ENCODE assay signal across 9 mouse cellular contexts in genomic region chr1:185229406-185230201, GRCm38 (mm10). TPM values are rescaled to one million over a fixed set of nuclear protein-coding genes. Genes with fewer than 3 reads are reported as not detected.
A peak's percentile ranks its signal among the peaks of the same experiment; 100 is the strongest.
DNase-seq lines count a peak whose midpoint lies in the region; ATAC-seq and TF ChIP-seq lines count a peak whose summit lies in the region.
"Had no signal": no experiment of that assay in that cellular context is flagged by ENCODE, and none has a peak within 500 bp of the region (broad histone marks: within the 10 kb centered on the region; RNA-seq: fewer than 3 reads in every experiment).

No protein-coding gene starts in this region.

- WGBS in kidney, postnatal 0 days = 52% methylated on average over 7 of the region's 7 CpGs
- WGBS in embryonic facial prominence, embryonic 15.5 days = 40% methylated on average over 7 of the region's 7 CpGs
- WGBS in intestine, embryonic 16.5 days = 30% methylated on average over 7 of the region's 7 CpGs
- 71% methylated on average over 7 of the region's 7 CpGs for WGBS in forebrain, embryonic 15.5 days

- ATAC-seq in kidney, postnatal 0 days (replicated peaks; ENCODE audit: low FRiP score, low read depth) = no peak; the same call in 1 of the 2 replicates
- ATAC-seq in embryonic facial prominence, embryonic 15.5 days (ENCODE audit: insufficient number of reproducible peaks, low FRiP score, low TSS enrichment, low read depth) = peak; percentile 43; the same call in 1 of the 2 replicates
- ATAC-seq in intestine, embryonic 16.5 days = peak; percentile 97
- peak; percentile 88 for ATAC-seq in megakaryocyte progenitor cell, adult 5-6 weeks (replicated peaks; ENCODE audit: poor library complexity)
- no peak for ATAC-seq in forebrain, embryonic 15.5 days (replicated peaks)

- DNase-seq in kidney, postnatal 0 days (ENCODE audit: low spot score) = no peak
- DNase-seq in kidney, adult 8-10 months = no peak
- peak; percentile 73 for DNase-seq in Muller cell, postnatal 12 days (ENCODE audit: inconsistent ontology term)
- no peak for DNase-seq in ovary, postnatal 36 days (ENCODE audit: low spot score)

- H3K4me1 ChIP-seq in kidney, postnatal 0 days (replicated peaks; ENCODE audit: insufficient read depth, low read length) = no peaks in the 10 kb centered on the region
- peaks cover 10% of the 10 kb centered on the region for H3K4me1 ChIP-seq in embryonic facial prominence, embryonic 15.5 days
- H3K4me1 ChIP-seq in intestine, embryonic 16.5 days (ENCODE audit: control insufficient read depth, insufficient read depth, low read length) = peaks cover 16% of the 10 kb centered on the region
- no peaks in the 10 kb centered on the region for H3K4me1 ChIP-seq in forebrain, embryonic 15.5 days
- H3K4me1 ChIP-seq: neural tube, embryonic 13.5 days had no signal

- no peak overlapping the region for H3K4me2 ChIP-seq in kidney, postnatal 0 days (ENCODE audit: low read length)
- no peak overlapping the region for H3K4me2 ChIP-seq in embryonic facial prominence, embryonic 15.5 days (replicated peaks)
- H3K4me2 ChIP-seq in intestine, embryonic 16.5 days (ENCODE audit: low read depth, low read length) = no peak overlapping the region
- H3K4me2 ChIP-seq in forebrain, embryonic 15.5 days (replicated peaks) = no peak overlapping the region
- H3K4me2 ChIP-seq: neural tube, embryonic 13.5 days had no signal

- no peak for TF ChIP-seq CTCF in kidney, postnatal 0 days (IDR thresholded peaks at IDR 0.05; ENCODE audit: low read depth)

- no peaks in the 10 kb centered on the region; the same call in 1 of the 2 replicates for H3K36me3 ChIP-seq in kidney, postnatal 0 days (ENCODE audit: insufficient read depth, low read length)
- peaks cover 19% of the 10 kb centered on the region; the same call in 1 of the 2 replicates for H3K36me3 ChIP-seq in embryonic facial prominence, embryonic 15.5 days
- H3K36me3 ChIP-seq in intestine, embryonic 16.5 days (ENCODE audit: control insufficient read depth, insufficient read depth, low read length) = peaks cover 8% of the 10 kb centered on the region
- H3K36me3 ChIP-seq in forebrain, embryonic 15.5 days = 0 out of 2 replicates have a peak, but pooled peaks cover 5% of the 10 kb centered on the region

- no peaks in the 10 kb centered on the region for H3K9me3 ChIP-seq in kidney, postnatal 0 days (replicated peaks; ENCODE audit: low read length)
- no peaks in the 10 kb centered on the region for H3K9me3 ChIP-seq in embryonic facial prominence, embryonic 15.5 days (replicated peaks)
- H3K9me3 ChIP-seq in intestine, embryonic 16.5 days (ENCODE audit: control insufficient read depth, low read length) = no peaks in the 10 kb centered on the region
- H3K9me3 ChIP-seq in forebrain, embryonic 15.5 days = no peaks in the 10 kb centered on the region
- H3K9me3 ChIP-seq: neural tube, embryonic 13.5 days had no signal

- H3K27ac ChIP-seq in kidney, postnatal 0 days = peak overlapping the region; percentile 15; the same call in 1 of the 2 replicates
- peak overlapping the region; percentile 76 for H3K27ac ChIP-seq in embryonic facial prominence, embryonic 15.5 days (replicated peaks)
- peak overlapping the region; percentile 86 for H3K27ac ChIP-seq in intestine, embryonic 16.5 days (ENCODE audit: low read length)
- H3K27ac ChIP-seq in forebrain, embryonic 15.5 days (replicated peaks) = no peak overlapping the region
- H3K27ac ChIP-seq: neural tube, embryonic 13.5 days had no signal

- no peaks in the 10 kb centered on the region for H3K27me3 ChIP-seq in kidney, postnatal 0 days (ENCODE audit: insufficient read depth, low read length)
- no peaks in the 10 kb centered on the region for H3K27me3 ChIP-seq in embryonic facial prominence, embryonic 15.5 days
- H3K27me3 ChIP-seq in intestine, embryonic 16.5 days (replicated peaks; ENCODE audit: control insufficient read depth, insufficient read depth, low read length) = no peaks in the 10 kb centered on the region
- no peaks in the 10 kb centered on the region for H3K27me3 ChIP-seq in forebrain, embryonic 15.5 days
- H3K27me3 ChIP-seq: neural tube, embryonic 13.5 days had no signal

- H3K4me3 ChIP-seq in kidney, postnatal 0 days (replicated peaks; ENCODE audit: low read depth, low read length) = no peak overlapping the region
- H3K4me3 ChIP-seq in embryonic facial prominence, embryonic 15.5 days (replicated peaks) = no peak overlapping the region
- H3K4me3 ChIP-seq in intestine, embryonic 16.5 days (ENCODE audit: low read length) = no peak overlapping the region
- no peak overlapping the region for H3K4me3 ChIP-seq in forebrain, embryonic 15.5 days
- H3K4me3 ChIP-seq: neural tube, embryonic 13.5 days had no signal

- H3K9ac ChIP-seq in kidney, postnatal 0 days (ENCODE audit: low read depth, low read length) = no peak overlapping the region
- no peak overlapping the region for H3K9ac ChIP-seq in embryonic facial prominence, embryonic 15.5 days
- 0 out of 2 replicates have a peak overlapping the region, but pooled peaks have one; percentile 3 for H3K9ac ChIP-seq in intestine, embryonic 16.5 days (ENCODE audit: low read depth, low read length)
- H3K9ac ChIP-seq in forebrain, embryonic 15.5 days (replicated peaks) = no peak overlapping the region
- H3K9ac ChIP-seq: neural tube, embryonic 13.5 days had no signal

RNA-seq across cellular contexts. Expression of gene Rab3gap2, which starts 25.7 kb away (rescaled TPM):
- polyA plus RNA-seq in kidney, postnatal 0 days (2015; fragmentation: Nextera tagmentation; extraction: Ambion mirVana) = 15.0 and 16.7 TPM in 2 replicates
- polyA plus RNA-seq in embryonic facial prominence, embryonic 15.5 days (2015; fragmentation: Nextera tagmentation; extraction: Ambion mirVana) = 22.0 and 22.9 TPM in 2 replicates
- 25.4 and 27.3 TPM in 2 replicates for polyA plus RNA-seq in intestine, embryonic 16.5 days (2015; fragmentation: Nextera tagmentation; extraction: Ambion mirVana)
- 35.4 and 37.3 TPM in 2 replicates for total RNA-seq in megakaryocyte progenitor cell, adult 5-6 weeks (2015)
- 49.0 and 58.2 TPM in 2 replicates for total RNA-seq in megakaryocyte progenitor cell, adult 5-6 weeks (2017)
- polyA plus RNA-seq in forebrain, embryonic 15.5 days (2015; fragmentation: Nextera tagmentation; extraction: Ambion mirVana) = 25.8 and 27.4 TPM in 2 replicates

Comparison
In these comparisons a context has a peak if more than half of its experiments do, and no peak if none do; other contexts are left out.
1. ATAC-seq: peak in embryonic facial prominence, embryonic 15.5 days (single experiment), intestine, embryonic 16.5 days (single experiment) and megakaryocyte progenitor cell, adult 5-6 weeks (single experiment); none in kidney, postnatal 0 days (single experiment) and forebrain, embryonic 15.5 days (single experiment).